Mouse (Mus musculus): ENCODE results near the gene Dcaf7.

- TF ChIP-seq CTCF (IDR thresholded peaks at IDR 0.05; ENCODE audit: extremely low read depth, insufficient read depth, low read length) (no peak), POLR2A (IDR thresholded peaks at IDR 0.05; ENCODE audit: extremely low read depth, insufficient read depth, low read length) (no peak)
Observed at GRCm38 (mm10) chr11:106065073-106065922, 28.6 kb downstream of the Dcaf7 start.

All from cortical plate, adult 2 months (tissue).